Mouse (Mus musculus) kidney, adult 2 months (tissue): ENCODE data around the gene Nup54. TPM values are rescaled to one million over a fixed set of nuclear protein-coding genes. Genes with fewer than 3 reads are reported as not detected.

Experiments used
- DNase-seq: peaks from one replicate; pipeline ENCODE4 v3.0.0; 2021
- H3K27ac ChIP-seq: fragments of 200-500 bp; 2 replicates; pipeline ENCODE4 v1.5.1; 2012; ENCODE audit warnings: low read depth, low read length, control low read depth, inconsistent platforms; ENCODE audit not compliant: insufficient read depth
- H3K27me3 ChIP-seq: fragments of 200-500 bp; replicated peaks from 2 replicates; pipeline ENCODE4 v1.6.1; 2012; ENCODE audit warnings: mild to moderate bottlenecking, moderate library complexity, low read length, inconsistent platforms; ENCODE audit not compliant: control insufficient read depth, insufficient read depth
- H3K36me3 ChIP-seq: fragments of 200-500 bp; 2 replicates; pipeline ENCODE4 v1.6.1; 2012; ENCODE audit warnings: mild to moderate bottlenecking, moderate library complexity, low read length, inconsistent platforms; ENCODE audit not compliant: control insufficient read depth, insufficient read depth
- H3K4me1 ChIP-seq: fragments of 200-500 bp; 2 replicates; pipeline ENCODE4 v1.6.1; 2011; ENCODE audit warnings: low read length; ENCODE audit not compliant: control insufficient read depth, insufficient read depth
- H3K4me3 ChIP-seq: fragments of 200-500 bp; 2 replicates; pipeline ENCODE4 v1.5.1; 2011; ENCODE audit warnings: mild to moderate bottlenecking, low read depth, low read length, control low read depth; ENCODE audit not compliant: insufficient read depth
- CTCF ChIP-seq: fragments of 200-500 bp; conservative IDR thresholded peaks from 2 replicates; pipeline ENCODE4 v1.5.1; 2011; ENCODE audit warnings: low read depth, mild to moderate bottlenecking, control low read depth, low read length, moderate library complexity, mixed read lengths; ENCODE audit not compliant: insufficient read depth, insufficient read length
- POLR2A ChIP-seq: fragments of 200-500 bp; IDR thresholded peaks from one replicate; pipeline ENCODE4 v1.6.1; 2011; ENCODE audit warnings: low read depth, low read length, control low read depth
- WGBS: fragments of 180-500 bp; shearing (Covaris S2); methylation state at CpG from one replicate; pipeline ENCODE4 v1.1.7; 2018; 5-methylcytosine and 5-hydroxymethylcytosine counted together
- polyA plus RNA-seq: library from polyadenylated mRNA; depleted of rRNA; stranded (reverse); fragments of >200 nt; gene quantifications from 2 replicates; pipeline ENCODE4 v1.2.3, GENCODE M21; 2012

Gene Nup54
- polyA plus RNA-seq, 1 experiment = 14.8 TPM

DNA sequence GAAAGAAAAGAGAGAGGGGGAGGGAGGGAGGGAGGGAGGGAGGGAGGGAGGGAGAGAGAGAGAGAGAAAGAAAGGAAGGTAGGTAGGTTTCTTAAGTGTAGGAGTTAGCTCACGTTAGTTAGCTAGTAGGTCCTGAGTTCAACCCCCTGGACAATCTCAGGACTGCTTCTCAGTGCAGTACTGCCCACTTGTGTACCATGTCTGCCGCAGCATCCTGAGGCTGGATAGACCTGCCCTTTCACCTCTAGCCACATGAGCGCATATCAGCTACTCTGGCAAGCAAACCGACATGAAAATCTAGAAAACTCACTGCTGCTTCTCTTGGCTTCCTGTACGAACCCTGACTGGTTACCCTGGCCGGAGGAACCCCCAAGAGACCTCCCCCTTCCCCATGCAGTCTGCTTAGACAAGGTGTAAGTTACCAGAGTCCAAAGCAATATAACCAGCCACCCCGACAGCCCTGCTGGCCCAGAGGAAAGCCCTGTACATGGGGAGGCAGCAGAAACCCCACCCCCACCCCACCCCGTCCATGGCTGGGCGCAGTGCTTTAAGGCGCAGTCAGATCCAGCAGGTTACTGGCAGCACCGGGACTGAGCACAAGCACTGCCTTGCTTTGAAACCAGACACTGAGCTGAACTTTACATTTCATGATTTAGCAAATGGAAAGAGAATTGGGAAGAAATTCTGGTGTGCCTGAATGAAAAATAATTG, 21.6 kb downstream of the Nup54 start:
- peaks cover 16% of the 10 kb centered on the region for H3K36me3 ChIP-seq

DNA sequence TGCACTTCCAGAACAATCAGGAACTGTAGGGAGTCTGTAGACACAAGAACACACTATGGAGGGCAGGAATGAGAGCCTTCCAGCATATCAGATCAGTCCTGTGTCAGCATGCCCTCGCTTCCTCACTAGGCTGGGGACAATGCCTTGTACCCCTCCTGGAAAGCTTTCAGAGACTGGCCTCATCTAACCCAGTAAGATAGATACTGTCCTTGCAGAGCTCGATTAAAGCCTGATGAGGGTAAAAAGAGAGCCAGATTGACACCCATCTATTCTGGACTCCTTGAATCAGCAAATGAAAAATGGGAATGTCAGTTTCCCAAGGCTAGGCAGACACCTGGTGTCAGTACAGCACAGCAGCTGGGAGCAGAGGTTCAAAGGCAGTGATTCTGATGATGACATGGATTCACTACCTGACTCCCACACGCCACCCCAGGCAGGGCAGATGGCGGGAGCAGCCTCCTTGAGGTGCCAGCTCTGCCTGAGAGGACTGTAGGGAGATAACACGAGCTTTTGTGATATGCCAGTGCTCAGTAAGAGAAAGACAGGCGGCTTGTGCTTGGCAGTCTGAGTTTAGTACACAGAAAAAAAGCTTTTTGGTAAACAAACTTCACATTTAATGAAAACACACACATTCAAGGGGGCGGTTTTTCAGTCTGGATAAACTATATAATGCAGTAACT, 23.4 kb downstream of the Nup54 start:
- WGBS = 69% methylated on average over 7 of the region's 7 CpGs
- Histone ChIP-seq H3K36me3 (peaks cover 8% of the 10 kb centered on the region), H3K4me1 (no peaks in the 10 kb centered on the region), H3K27me3 (no peaks in the 10 kb centered on the region), H3K27ac (no peak overlapping the region), H3K4me3 (no peak overlapping the region)
- no peak for TF ChIP-seq POLR2A
- no peak for TF ChIP-seq CTCF
- DNase-seq = no peak

More for the DNA sequence above, 21.6 kb downstream of the Nup54 start:
- no peaks in the 10 kb centered on the region for H3K4me1 ChIP-seq
- no peaks in the 10 kb centered on the region for H3K27me3 ChIP-seq
- no peak overlapping the region for H3K4me3 ChIP-seq
- no peak for DNase-seq
- WGBS = 77% methylated on average over 11 of the region's 11 CpGs
- H3K27ac ChIP-seq = no peak overlapping the region
- TF ChIP-seq CTCF (no peak), POLR2A (no peak)

DNA sequence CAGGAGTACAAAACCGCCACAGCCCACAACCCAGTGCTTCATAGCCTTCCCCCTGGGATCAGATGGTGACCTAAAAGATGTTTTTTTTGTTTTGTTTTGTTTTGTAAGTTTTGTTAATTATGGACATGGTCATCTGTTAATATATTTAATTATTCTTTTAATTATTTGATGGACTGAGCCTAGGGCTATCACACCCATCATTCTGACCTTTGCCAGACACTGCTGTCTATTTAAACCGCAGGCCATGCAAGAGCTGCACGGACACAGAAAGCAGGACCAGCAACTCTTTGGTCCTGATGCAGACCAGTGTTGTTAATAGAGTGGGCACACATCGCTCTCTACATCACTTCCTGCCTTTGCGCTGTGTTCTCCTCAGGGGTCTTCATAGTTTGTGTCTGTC, 24.5 kb downstream of the Nup54 start:
- Histone ChIP-seq H3K4me3 (no peak overlapping the region), H3K4me1 (no peaks in the 10 kb centered on the region), H3K27ac (no peak overlapping the region), H3K27me3 (no peaks in the 10 kb centered on the region), H3K36me3 (peaks cover 8% of the 10 kb centered on the region; the same call in 1 of the 2 replicates)
- WGBS = 88% methylated on average over 5 of the region's 5 CpGs
- TF ChIP-seq CTCF (no peak), POLR2A (no peak)
- DNase-seq = no peak

GRCm38 (mm10) chr5:92409361-92410155, 25.5 kb downstream of the Nup54 start:
- Histone ChIP-seq H3K36me3 (peaks cover 3% of the 10 kb centered on the region; the same call in 1 of the 2 replicates), H3K27me3 (no peaks in the 10 kb centered on the region), H3K4me3 (no peak overlapping the region), H3K27ac (no peak overlapping the region), H3K4me1 (no peaks in the 10 kb centered on the region)
- DNase-seq = peak; percentile 66
- TF ChIP-seq POLR2A (no peak), CTCF (no peak)
- 59% methylated on average over 9 of the region's 9 CpGs for WGBS

GRCm38 (mm10) chr5:92404400-92404678, 30.7 kb downstream of the Nup54 start:
- 26% methylated on average over 2 of the region's 2 CpGs for WGBS

GRCm38 (mm10) chr5:92403562-92404399, 31.2 kb downstream of the Nup54 start:
- Histone ChIP-seq H3K27me3 (no peaks in the 10 kb centered on the region), H3K27ac (no peak overlapping the region), H3K4me1 (no peaks in the 10 kb centered on the region), H3K4me3 (no peak overlapping the region), H3K36me3 (no peaks in the 10 kb centered on the region)
- 64% methylated on average over 10 of the region's 10 CpGs for WGBS
- TF ChIP-seq POLR2A = no peak
- TF ChIP-seq CTCF = no peak
- DNase-seq = no peak

More at GRCm38 (mm10) chr5:92404400-92404678, 30.7 kb downstream of the Nup54 start:
- no peak overlapping the region for H3K27ac ChIP-seq
- H3K27me3 ChIP-seq = no peaks in the 10 kb centered on the region
- no peak overlapping the region for H3K4me3 ChIP-seq
- no peaks in the 10 kb centered on the region for H3K4me1 ChIP-seq
- no peak for TF ChIP-seq POLR2A
- no peak for TF ChIP-seq CTCF
- no peak for DNase-seq
- no peaks in the 10 kb centered on the region for H3K36me3 ChIP-seq
